Mouse (Mus musculus) embryonic facial prominence, embryonic 14.5 days (tissue): ENCODE results near the gene Evi2b. TPM values are rescaled to one million over a fixed set of nuclear protein-coding genes. Genes with fewer than 3 reads are reported as not detected.

ENCODE experiments used
- ATAC-seq: fragments of 200-750 bp; cut with Nextera tagmentation; 2 replicates; pipeline ENCODE4 v1.8.0; 2017; ENCODE audit warnings: low read depth, moderate number of reproducible peaks, moderate TSS enrichment
- DNase-seq: peaks from one replicate; pipeline ENCODE4 v3.0.0-alpha.2; 2015; ENCODE audit warnings: low spot score
- H3K27ac ChIP-seq: fragments of 300-500 bp; sonication (generic); replicated peaks from 2 replicates; pipeline ENCODE4 v1.5.1; 2014; ENCODE audit warnings: low read depth, mild to moderate bottlenecking, low read length, moderate library complexity
- H3K27me3 ChIP-seq: fragments of 300-500 bp; sonication (generic); replicated peaks from 2 replicates; pipeline ENCODE4 v1.6.1; 2014; ENCODE audit warnings: low read length; ENCODE audit not compliant: control insufficient read depth, insufficient read depth
- H3K36me3 ChIP-seq: fragments of 300-500 bp; sonication (generic); 2 replicates; pipeline ENCODE4 v1.6.1; 2014; ENCODE audit warnings: low read length, mixed read lengths; ENCODE audit not compliant: control insufficient read depth, insufficient read depth
- H3K4me1 ChIP-seq: fragments of 300-500 bp; sonication (generic); 2 replicates; pipeline ENCODE4 v1.6.1; 2014; ENCODE audit warnings: antibody characterized with exemption, low read length; ENCODE audit not compliant: control insufficient read depth, insufficient read depth
- H3K4me2 ChIP-seq: fragments of 300-500 bp; sonication (generic); 2 replicates; pipeline ENCODE4 v1.6.1; 2014; ENCODE audit warnings: low read depth, mild to moderate bottlenecking, low read length, moderate library complexity, mixed read lengths
- H3K4me3 ChIP-seq: fragments of 300-500 bp; sonication (generic); 2 replicates; pipeline ENCODE4 v1.5.1; 2014; ENCODE audit warnings: low read depth, mild to moderate bottlenecking, low read length
- H3K9ac ChIP-seq: fragments of 300-500 bp; sonication (generic); 2 replicates; pipeline ENCODE4 v1.6.1; 2014; ENCODE audit warnings: low read depth, mild to moderate bottlenecking, low read length, moderate library complexity, mixed read lengths
- H3K9me3 ChIP-seq: fragments of 300-500 bp; sonication (generic); 2 replicates; pipeline ENCODE4 v1.6.1; 2016; ENCODE audit warnings: low read length; ENCODE audit not compliant: control insufficient read depth
- WGBS: fragments of 180-500 bp; shearing (Covaris S2); extraction: QIAGEN DNeasy Blood & Tissue Kit; methylation state at CpG from one replicate; pipeline ENCODE4 v1.1.7; 2014; 5-methylcytosine and 5-hydroxymethylcytosine counted together
- polyA plus RNA-seq: library from polyadenylated mRNA; unstranded; fragments of >200 nt; fragmentation: Nextera tagmentation; extraction: Ambion mirVana; gene quantifications from 2 replicates; pipeline ENCODE4 v1.2.1, GENCODE M21; 2014

The Evi2b gene
- polyA plus RNA-seq, 1 experiment from 2014 or later: 3.2 TPM

DNA sequence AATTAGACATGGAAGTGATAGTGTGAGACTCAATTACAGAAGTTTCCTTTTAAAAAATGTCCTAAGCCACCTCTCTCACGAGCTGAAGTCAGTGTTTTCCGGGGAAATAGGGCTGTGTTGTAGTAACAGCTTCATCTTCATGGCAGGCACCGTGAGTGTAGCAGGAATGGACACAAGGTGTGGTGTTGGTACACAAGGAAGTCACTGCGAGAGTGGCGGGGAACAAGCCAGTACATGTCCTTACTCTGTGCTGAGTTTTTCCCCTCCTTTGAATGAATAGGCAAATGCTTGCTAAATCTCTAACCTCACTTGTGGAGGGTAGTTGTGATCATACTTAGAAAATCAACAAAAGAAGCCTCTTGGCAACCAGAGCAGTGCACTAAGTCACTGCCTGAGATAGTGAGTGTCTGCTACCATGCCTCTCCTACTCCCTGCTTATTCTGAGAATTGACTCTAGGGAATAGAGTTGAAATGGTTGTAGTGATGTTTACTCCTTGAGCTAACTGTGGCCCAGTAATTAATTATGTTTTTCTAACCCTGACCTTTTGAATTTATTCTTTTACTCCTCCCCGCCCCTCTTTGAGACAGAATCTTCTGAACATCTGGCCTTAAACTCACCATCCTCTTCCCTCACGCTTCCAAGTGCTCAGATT lies 39.6 kb downstream of the Evi2b start:
- Histone ChIP-seq H3K9me3 (no peaks in the 10 kb centered on the region), H3K4me1 (no peaks in the 10 kb centered on the region), H3K9ac (no peak overlapping the region), H3K4me2 (no peak overlapping the region), H3K27me3 (no peaks in the 10 kb centered on the region), H3K36me3 (peaks cover 33% of the 10 kb centered on the region), H3K4me3 (no peak overlapping the region), H3K27ac (no peak overlapping the region)
- DNase-seq (peak; percentile 53), ATAC-seq (no peak)
- 59% methylated on average over 7 of the region's 7 CpGs for WGBS

GRCm38 (mm10) chr11:79483392-79483791 lies 40.2 kb downstream of the Evi2b start:
- DNase-seq (no peak), ATAC-seq (no peak)
- Histone ChIP-seq H3K36me3 (peaks cover 38% of the 10 kb centered on the region), H3K4me3 (no peak overlapping the region), H3K4me1 (no peaks in the 10 kb centered on the region), H3K27ac (no peak overlapping the region), H3K27me3 (no peaks in the 10 kb centered on the region), H3K9ac (no peak overlapping the region), H3K9me3 (no peaks in the 10 kb centered on the region), H3K4me2 (no peak overlapping the region)
- WGBS: 85% methylated on average over 6 of the region's 6 CpGs

DNA sequence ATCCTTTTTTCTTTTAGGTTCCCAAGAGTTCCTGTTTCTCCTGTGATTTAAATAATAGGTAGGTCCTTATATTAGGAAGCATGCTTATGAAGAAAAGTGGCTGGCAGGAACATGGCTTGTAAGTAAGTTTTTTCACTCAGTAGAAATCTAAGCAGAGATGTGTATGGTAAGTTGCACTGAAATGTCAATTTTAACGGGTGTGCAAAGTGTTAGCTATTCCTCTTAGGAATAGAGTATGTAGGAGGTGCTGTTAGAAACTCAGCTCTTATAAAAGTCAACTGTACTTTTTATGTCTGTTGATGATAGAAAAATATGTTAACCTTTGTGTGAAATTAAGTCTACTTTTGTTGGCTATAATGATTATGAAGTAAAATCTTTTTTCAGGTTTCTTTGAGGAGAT lies 55.5 kb downstream of the Evi2b start:
- H3K36me3 ChIP-seq: peaks cover 55% of the 10 kb centered on the region
- H3K9me3 ChIP-seq: no peaks in the 10 kb centered on the region
- 67% methylated on average over 1 of the region's 1 CpGs for WGBS
- H3K4me3 ChIP-seq: no peak overlapping the region
- H3K4me1 ChIP-seq: no peaks in the 10 kb centered on the region
- no peak overlapping the region for H3K4me2 ChIP-seq
- no peak overlapping the region for H3K27ac ChIP-seq
- H3K9ac ChIP-seq: no peak overlapping the region
- no peak for ATAC-seq
- DNase-seq: no peak
- H3K27me3 ChIP-seq: no peaks in the 10 kb centered on the region

Other genes with a start within 250 kb of the Evi2b start
- not detected in 2 replicates for gene Gm9964, start 226.9 kb downstream of the Evi2b start, polyA plus RNA-seq
- gene Nf1, start 184.1 kb downstream of the Evi2b start, polyA plus RNA-seq: 8.8 and 9.2 TPM in 2 replicates
- gene Omg, start 19.7 kb downstream of the Evi2b start, polyA plus RNA-seq: 0.32 and 0.56 TPM in 2 replicates
- 0.52 and 0.58 TPM in 2 replicates for gene Evi2, start 6.8 kb upstream of the Evi2b start, polyA plus RNA-seq
- 5.1 and 6.0 TPM in 2 replicates for gene Evi2a, start 6.8 kb upstream of the Evi2b start, polyA plus RNA-seq
- 4.7 and 5.4 TPM in 2 replicates for gene Rab11fip4, start 67.5 kb upstream of the Evi2b start, polyA plus RNA-seq